Mouse (Mus musculus): Measurements from ENCODE around the gene Slc25a18. TPM values are rescaled to one million over a fixed set of nuclear protein-coding genes. Genes with fewer than 3 reads are reported as not detected.

The Slc25a18 gene
- not detected for total RNA-seq (2023)

DNA sequence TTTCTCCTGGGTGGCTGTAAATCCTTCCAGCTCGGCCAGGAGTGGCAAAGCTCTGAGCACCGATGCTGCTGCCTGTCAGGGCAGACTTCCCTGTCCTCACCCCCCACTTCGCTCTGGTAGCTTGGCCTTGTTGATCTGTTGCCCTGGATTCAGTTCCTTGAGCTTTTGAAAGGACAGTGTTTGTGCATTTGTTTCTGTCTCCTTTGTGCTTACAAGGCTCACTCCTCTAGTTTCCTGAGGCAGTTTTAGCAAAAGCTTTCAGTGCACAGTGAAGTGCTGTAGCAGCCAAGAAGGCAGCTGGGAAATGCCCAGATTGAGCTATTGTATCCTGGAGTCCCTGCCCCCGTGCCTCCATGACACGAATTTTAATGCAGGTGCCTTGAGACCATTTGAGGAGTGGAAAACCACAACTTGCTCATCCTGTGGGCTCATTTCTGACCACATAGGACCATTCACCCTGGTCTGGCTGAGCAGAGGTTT lies at the start of gene Slc25a18:
Gene Slc25a18, plus strand, starts transcription at position 430 of the 480 bp plus-strand sequence.

GRCm38 (mm10) chr6:120822307-120822928 lies 49.0 kb downstream of the Slc25a18 start, which contains the start of gene Atp6v1e1:
Atp6v1e1 (minus strand) TSS chr6:120822793.

GRCm38 (mm10) chr6:120835474-120836374 lies 62.3 kb downstream of the Slc25a18 start, which contains the start of gene Bcl2l13:
Bcl2l13 (plus strand) TSS chr6:120836212.

Other genes with a start within 250 kb of the Slc25a18 start
- gene Hdhd5, start 242.3 kb upstream of the Slc25a18 start, total RNA-seq (2023), result 111 TPM
- 1.1 TPM for gene Cecr2, start 107.2 kb upstream of the Slc25a18 start, total RNA-seq (2023)
- 110 TPM for gene Atp6v1e1, start 49.2 kb downstream of the Slc25a18 start, total RNA-seq (2023)
- 47.3 TPM for gene Bcl2l13, start 62.6 kb downstream of the Slc25a18 start, total RNA-seq (2023)
- gene Bid, start 143.3 kb downstream of the Slc25a18 start, total RNA-seq (2023), result 16.9 TPM